Mouse (Mus musculus) E14TG2a.4 (cell line): Measurements from ENCODE around the gene Bid.
"Not testable (repeated sequence)": the region's sequence is repeated elsewhere in the genome, so short reads cannot be mapped to it uniquely, and the experiment has no call there.

Source experiments
- H3K27me3 ChIP-seq: 2 replicates; pipeline ENCODE4 v1.6.1; 2014; ENCODE audit warnings: low read length, control low read depth; ENCODE audit not compliant: insufficient read depth
- H3K36me3 ChIP-seq: 2 replicates; pipeline ENCODE4 v1.6.1; 2014; ENCODE audit warnings: low read length, control low read depth; ENCODE audit not compliant: insufficient read depth
- H3K4me1 ChIP-seq: replicated peaks from 2 replicates; pipeline ENCODE4 v1.6.1; 2014; ENCODE audit warnings: low read depth, low read length, control low read depth
- H3K4me3 ChIP-seq: replicated peaks from 2 replicates; pipeline ENCODE4 v1.5.1; 2014; ENCODE audit warnings: mild to moderate bottlenecking, low read length
- H3K9me3 ChIP-seq: 2 replicates; pipeline ENCODE4 v1.6.1; 2014; ENCODE audit warnings: low read length, control low read depth
- CTCF ChIP-seq: conservative IDR thresholded peaks from 2 replicates; pipeline ENCODE4 v1.5.1; 2014; ENCODE audit warnings: low read length
- NANOG ChIP-seq: IDR thresholded peaks from 2 replicates; pipeline ENCODE4 v1.6.1; 2014; ENCODE audit warnings: borderline replicate concordance, low read length, mixed read lengths
- POU5F1 ChIP-seq: IDR thresholded peaks from 2 replicates; pipeline ENCODE4 v1.6.1; 2014; ENCODE audit warnings: low read length, borderline replicate concordance

The Bid gene

GRCm38 (mm10) chr6:120873874-120874273 lies 42.8 kb downstream of the Bid start:
- Histone ChIP-seq H3K4me3 (no peak overlapping the region), H3K9me3 (no peaks in the 10 kb centered on the region), H3K27me3 (no peaks in the 10 kb centered on the region), H3K36me3 (peaks cover 36% of the 10 kb centered on the region), H3K4me1 (no peaks in the 10 kb centered on the region)
- no peak for TF ChIP-seq POU5F1
- TF ChIP-seq CTCF, result no peak
- TF ChIP-seq NANOG, result no peak

GRCm38 (mm10) chr6:120871286-120871685 lies 45.4 kb downstream of the Bid start:
- H3K36me3 ChIP-seq, result peaks cover 24% of the 10 kb centered on the region
- no peaks in the 10 kb centered on the region for H3K9me3 ChIP-seq
- no peak for TF ChIP-seq CTCF
- TF ChIP-seq NANOG, result no peak
- TF ChIP-seq POU5F1, result no peak
- H3K4me1 ChIP-seq, result no peaks in the 10 kb centered on the region
- no peak overlapping the region for H3K4me3 ChIP-seq
- no peaks in the 10 kb centered on the region for H3K27me3 ChIP-seq

GRCm38 (mm10) chr6:120868824-120869223 lies 47.8 kb downstream of the Bid start:
- no peaks in the 10 kb centered on the region for H3K27me3 ChIP-seq
- H3K36me3 ChIP-seq, result peaks cover 32% of the 10 kb centered on the region
- no peak for TF ChIP-seq NANOG
- no peak for TF ChIP-seq CTCF
- no peaks in the 10 kb centered on the region for H3K9me3 ChIP-seq
- no peaks in the 10 kb centered on the region for H3K4me1 ChIP-seq
- no peak overlapping the region for H3K4me3 ChIP-seq

- Histone ChIP-seq H3K36me3 (peaks cover 32% of the 10 kb centered on the region), H3K4me3 (no peak overlapping the region), H3K4me1 (no peaks in the 10 kb centered on the region), H3K27me3 (no peaks in the 10 kb centered on the region), H3K9me3 (no peaks in the 10 kb centered on the region)
- TF ChIP-seq NANOG, result no peak
- no peak for TF ChIP-seq POU5F1
- no peak for TF ChIP-seq CTCF
These were observed 50.4 kb downstream of the Bid start for GRCm38 (mm10) chr6:120866051-120866814.

- TF ChIP-seq CTCF (no peak), NANOG (no peak), POU5F1 (no peak)
- no peaks in the 10 kb centered on the region for H3K9me3 ChIP-seq
- no peak overlapping the region for H3K4me3 ChIP-seq
- peaks cover 27% of the 10 kb centered on the region for H3K36me3 ChIP-seq
- H3K27me3 ChIP-seq, result no peaks in the 10 kb centered on the region
- H3K4me1 ChIP-seq, result peaks cover 23% of the 10 kb centered on the region
These were observed 56.6 kb downstream of the Bid start for GRCm38 (mm10) chr6:120860079-120860478.

- Histone ChIP-seq H3K4me1 (peaks cover 23% of the 10 kb centered on the region), H3K36me3 (peaks cover 27% of the 10 kb centered on the region), H3K4me3 (no peak overlapping the region), H3K27me3 (no peaks in the 10 kb centered on the region), H3K9me3 (no peaks in the 10 kb centered on the region)
- TF ChIP-seq CTCF (no peak), NANOG (no peak), POU5F1 (no peak)
These were observed 58.4 kb downstream of the Bid start for GRCm38 (mm10) chr6:120858217-120858711.

- peaks cover 26% of the 10 kb centered on the region for H3K36me3 ChIP-seq
- peaks cover 24% of the 10 kb centered on the region for H3K4me1 ChIP-seq
- no peaks in the 10 kb centered on the region for H3K27me3 ChIP-seq
- no peaks in the 10 kb centered on the region for H3K9me3 ChIP-seq
- TF ChIP-seq NANOG (no peak), CTCF (no peak), POU5F1 (no peak)
- no peak overlapping the region for H3K4me3 ChIP-seq
These were observed 62.2 kb downstream of the Bid start for GRCm38 (mm10) chr6:120854413-120854812.

- H3K4me3 ChIP-seq, H3K9me3 ChIP-seq, H3K4me1 ChIP-seq, H3K27me3 ChIP-seq: not testable (repeated sequence)
- H3K36me3 ChIP-seq, result peaks cover 34% of the 10 kb centered on the region
These were observed 65.9 kb downstream of the Bid start for GRCm38 (mm10) chr6:120850720-120851119.
